Mouse (Mus musculus): ENCODE measurements around the gene Bcr. TPM values are rescaled to one million over a fixed set of nuclear protein-coding genes. Genes with fewer than 3 reads are reported as not detected.

The Bcr gene
- total RNA-seq, 2 experiments from 2014 or later = 91.0 to 94.5 TPM

GRCm38 (mm10) chr10:75170207-75170850 is 109.9 kb downstream of the Bcr start:
- no peak for DNase-seq

GRCm38 (mm10) chr10:75173056-75173455 is 112.7 kb downstream of the Bcr start:
- intact Hi-C loops (cut with DNase I) = no loop called here

More at GRCm38 (mm10) chr10:75170207-75170850, 109.9 kb downstream of the Bcr start:
- intact Hi-C loops (cut with DNase I) = no loop called here

GRCm38 (mm10) chr10:75173712-75174111 is 113.3 kb downstream of the Bcr start:
- no peak for DNase-seq
- intact Hi-C loops (cut with DNase I) = no loop called here

More at GRCm38 (mm10) chr10:75173056-75173455, 112.7 kb downstream of the Bcr start:
- DNase-seq = no peak

- intact Hi-C loops (cut with DNase I) = no loop called here
- DNase-seq = no peak
Measured at GRCm38 (mm10) chr10:75176494-75176893, 116.1 kb downstream of the Bcr start.

GRCm38 (mm10) chr10:75178911-75179310 is 118.5 kb downstream of the Bcr start:
- intact Hi-C loops (cut with DNase I) = no loop called here
- no peak for DNase-seq

GRCm38 (mm10) chr10:75182151-75182774 is 121.9 kb downstream of the Bcr start:
- intact Hi-C loops (cut with DNase I) = loop anchor here (5.0 to 10.0 kb wide), 2 partner anchors 70 to 303 kb away; no protein-coding TSS in a partner anchor
- peak; percentile 74 for DNase-seq

GRCm38 (mm10) chr10:75184826-75185225 is 124.4 kb downstream of the Bcr start:
- intact Hi-C loops (cut with DNase I) = loop anchor here (5.0 to 10.0 kb wide), 2 partner anchors 67 to 300 kb away; no protein-coding TSS in a partner anchor
- no peak for DNase-seq

GRCm38 (mm10) chr10:75186551-75186950 is 126.2 kb downstream of the Bcr start:
- peak; percentile 66 for DNase-seq
- intact Hi-C loops (cut with DNase I) = loop anchor here (10.0 kb wide), 1 partner anchor 298 kb away; no protein-coding TSS in a partner anchor

GRCm38 (mm10) chr10:75187366-75188056 is 127.1 kb downstream of the Bcr start:
- DNase-seq = peak; percentile 40
- intact Hi-C loops (cut with DNase I) = loop anchor here (10.0 kb wide), 1 partner anchor 297 kb away; no protein-coding TSS in a partner anchor

- intact Hi-C loops (cut with DNase I) = no loop called here
Measured at GRCm38 (mm10) chr10:75191647-75192046, 131.3 kb downstream of the Bcr start.

GRCm38 (mm10) chr10:75197817-75198216 is 137.4 kb downstream of the Bcr start:
- no peak for DNase-seq
- intact Hi-C loops (cut with DNase I) = no loop called here

More at GRCm38 (mm10) chr10:75191647-75192046, 131.3 kb downstream of the Bcr start:
- no peak for DNase-seq

GRCm38 (mm10) chr10:75200733-75201132 is 140.3 kb downstream of the Bcr start:
- intact Hi-C loops (cut with DNase I) = no loop called here
- DNase-seq = no peak

GRCm38 (mm10) chr10:75206192-75206591 is 145.8 kb downstream of the Bcr start:
- intact Hi-C loops (cut with DNase I) = no loop called here
- no peak for DNase-seq

GRCm38 (mm10) chr10:75210841-75211240 is 150.4 kb downstream of the Bcr start:
- intact Hi-C loops (cut with DNase I) = no loop called here
- no peak for DNase-seq

- intact Hi-C loops (cut with DNase I) = no loop called here
- peak; percentile 99 for DNase-seq
Measured at GRCm38 (mm10) chr10:75211807-75212645, 151.6 kb downstream of the Bcr start, which contains the start of gene Specc1l. Specc1l (plus strand) TSS chr10:75212073.

GRCm38 (mm10) chr10:75212981-75213380 is 152.6 kb downstream of the Bcr start:
- DNase-seq = peak; percentile 22

GRCm38 (mm10) chr10:75220722-75221121 is 160.3 kb downstream of the Bcr start:
- intact Hi-C loops (cut with DNase I) = no loop called here
- DNase-seq = no peak

More at GRCm38 (mm10) chr10:75212981-75213380, 152.6 kb downstream of the Bcr start:
- intact Hi-C loops (cut with DNase I) = no loop called here

GRCm38 (mm10) chr10:75221936-75222610 is 161.7 kb downstream of the Bcr start:
- no peak for DNase-seq
- intact Hi-C loops (cut with DNase I) = no loop called here

GRCm38 (mm10) chr10:75222611-75222998 is 162.2 kb downstream of the Bcr start:
- intact Hi-C loops (cut with DNase I) = no loop called here
- no peak for DNase-seq

GRCm38 (mm10) chr10:75224154-75224553 is 163.8 kb downstream of the Bcr start:
- intact Hi-C loops (cut with DNase I) = no loop called here
- no peak for DNase-seq

Data from left cerebral cortex, postnatal 4 days (tissue).